Mouse (Mus musculus): ENCODE measurements around the gene Castor2.

The Castor2 gene

DNA sequence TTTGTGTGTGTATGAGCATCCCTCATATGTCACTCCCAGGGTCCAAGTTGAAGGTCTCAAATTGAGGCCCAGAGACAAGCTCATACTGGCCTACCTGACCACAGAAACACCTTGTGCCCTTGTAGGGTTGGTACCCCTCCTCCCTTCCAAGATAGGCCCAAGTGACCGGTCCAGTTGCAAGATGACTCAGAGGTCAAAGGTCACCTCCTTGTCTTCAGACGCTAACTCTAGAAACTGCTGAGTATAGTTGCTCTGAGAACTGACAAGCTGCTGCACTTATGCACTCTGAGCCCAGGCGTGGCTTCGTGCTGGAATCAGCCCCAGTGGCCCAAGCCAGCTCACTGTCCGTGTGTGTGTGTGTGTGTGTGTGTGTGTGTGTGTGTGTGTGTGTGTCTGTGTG, 2.4 kb downstream of the Castor2 start:
- DNase-seq (ENCODE audit: low spot score in 2 of 2) = no peak

DNA sequence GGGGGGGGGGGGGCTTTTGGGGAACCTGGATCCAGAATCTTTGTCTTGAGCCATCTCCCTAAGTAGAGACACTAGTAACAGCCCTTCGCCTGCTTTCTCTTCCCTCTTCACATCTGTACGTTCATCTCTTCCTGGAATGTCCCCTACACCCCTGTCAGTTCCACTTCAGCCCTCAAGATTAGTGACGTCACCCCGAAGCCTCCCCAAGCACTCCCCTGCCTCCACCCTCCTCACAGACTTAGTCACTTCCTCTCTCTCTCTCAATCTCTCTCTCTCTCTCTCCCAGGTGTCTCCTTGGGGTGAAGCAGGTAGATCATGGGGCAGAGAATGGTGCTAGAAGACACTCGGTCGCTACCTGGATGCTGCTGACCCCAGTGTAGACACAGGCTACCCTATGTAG, 3.2 kb downstream of the Castor2 start:
- DNase-seq (ENCODE audit: low spot score in 2 of 2) = peak; percentile 8 to 17

DNA sequence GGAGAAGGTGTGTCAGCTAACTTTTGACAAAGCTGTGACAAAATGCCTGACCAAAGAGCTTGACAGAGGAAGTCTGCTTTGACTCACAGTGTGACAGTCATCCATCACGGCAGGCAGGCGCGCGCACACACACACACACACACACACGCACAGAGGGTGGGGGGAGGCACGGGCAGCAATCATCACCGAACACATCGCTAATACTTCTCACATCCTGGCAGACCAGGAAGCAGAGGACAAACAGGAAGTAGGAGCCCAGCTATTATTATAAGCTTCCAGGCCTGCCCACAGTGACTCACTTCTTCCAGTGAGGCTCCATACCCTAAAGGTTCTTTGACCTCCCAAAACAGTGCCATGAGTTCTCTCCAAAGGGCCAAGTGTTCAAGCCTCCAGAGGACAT, 6.3 kb downstream of the Castor2 start:
- DNase-seq (ENCODE audit: low spot score in 2 of 2) = no peak

DNA sequence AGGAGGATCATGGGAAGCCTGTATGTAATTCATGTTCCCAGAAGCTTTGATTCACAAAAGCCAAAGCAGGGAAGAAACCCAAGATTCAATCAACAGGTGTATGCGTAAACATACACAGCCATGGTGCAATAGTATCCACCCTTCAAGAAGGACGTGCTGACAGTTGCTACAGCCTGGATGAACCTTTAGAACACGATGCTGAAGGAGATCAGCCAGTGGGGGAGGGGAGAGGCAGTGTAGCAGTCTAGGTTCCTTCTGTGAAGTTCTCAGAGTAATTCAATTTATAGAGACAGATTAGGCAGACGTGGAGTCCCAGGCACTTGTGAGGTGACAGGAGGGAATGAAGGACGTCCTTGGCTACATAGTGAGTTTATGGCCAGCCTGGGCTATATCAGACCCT, 15.5 kb downstream of the Castor2 start:
- no peak for DNase-seq (ENCODE audit: low spot score in 2 of 2)

DNA sequence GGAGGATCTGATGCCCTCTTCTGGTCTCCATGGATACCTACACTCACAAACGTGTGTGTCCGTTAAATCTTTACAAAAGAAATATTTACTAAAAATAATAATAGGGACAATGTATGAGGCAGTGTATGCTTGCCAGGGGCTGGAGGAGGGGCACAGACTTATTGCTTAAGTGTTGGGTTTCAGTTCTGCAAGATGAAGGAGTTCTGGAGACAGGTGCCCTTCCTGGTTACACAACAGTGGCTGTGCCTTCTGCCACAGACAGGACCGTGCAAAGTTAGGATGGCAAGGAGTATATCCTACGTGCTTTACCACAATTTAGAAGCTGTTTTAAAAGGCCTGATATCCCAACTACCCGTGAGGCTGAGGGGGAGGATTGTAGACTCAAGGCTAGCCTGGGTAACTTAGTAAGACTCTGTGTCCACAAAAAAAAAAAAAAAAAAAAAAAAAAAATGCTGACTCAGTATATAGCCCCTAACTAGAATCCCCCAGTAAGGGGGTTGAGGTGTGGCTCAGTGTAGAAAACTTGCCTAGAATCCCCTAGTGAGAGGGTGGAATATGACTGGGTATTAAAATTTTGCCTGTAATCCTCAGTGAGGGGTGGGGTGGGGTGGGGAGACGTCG, 16.2 kb downstream of the Castor2 start:
- no peak for DNase-seq (ENCODE audit: low spot score in 2 of 2)

DNA sequence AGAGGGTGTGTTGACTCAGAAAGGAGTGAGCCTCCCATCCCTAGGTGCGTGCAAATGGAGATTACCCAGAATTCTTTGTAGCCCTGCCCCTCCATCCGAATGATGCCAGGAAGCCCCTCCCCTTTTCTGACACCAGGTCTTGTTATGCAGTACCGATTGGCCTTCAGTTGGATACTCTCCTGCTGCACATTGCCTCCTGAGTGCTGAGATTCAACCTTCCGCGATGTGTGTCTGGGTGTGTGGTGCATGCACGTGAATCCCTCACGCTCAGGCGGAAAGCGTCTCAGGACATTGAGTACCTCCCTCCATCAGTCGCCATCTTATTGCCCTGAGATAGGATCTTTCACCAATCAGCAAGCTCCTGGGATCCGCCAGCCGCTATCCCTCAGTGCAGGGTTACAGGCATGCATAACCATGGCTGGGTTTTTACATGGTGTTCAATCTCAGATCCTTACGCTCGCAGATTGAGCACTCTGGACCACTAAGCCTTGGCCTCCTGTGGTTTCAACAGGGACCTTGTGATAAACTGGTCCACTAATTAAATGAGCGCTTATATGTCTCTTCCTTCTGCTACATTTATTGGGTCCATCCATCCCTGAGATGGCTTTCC, 19.4 kb downstream of the Castor2 start:
- no peak for DNase-seq (ENCODE audit: low spot score in 2 of 2)

DNA sequence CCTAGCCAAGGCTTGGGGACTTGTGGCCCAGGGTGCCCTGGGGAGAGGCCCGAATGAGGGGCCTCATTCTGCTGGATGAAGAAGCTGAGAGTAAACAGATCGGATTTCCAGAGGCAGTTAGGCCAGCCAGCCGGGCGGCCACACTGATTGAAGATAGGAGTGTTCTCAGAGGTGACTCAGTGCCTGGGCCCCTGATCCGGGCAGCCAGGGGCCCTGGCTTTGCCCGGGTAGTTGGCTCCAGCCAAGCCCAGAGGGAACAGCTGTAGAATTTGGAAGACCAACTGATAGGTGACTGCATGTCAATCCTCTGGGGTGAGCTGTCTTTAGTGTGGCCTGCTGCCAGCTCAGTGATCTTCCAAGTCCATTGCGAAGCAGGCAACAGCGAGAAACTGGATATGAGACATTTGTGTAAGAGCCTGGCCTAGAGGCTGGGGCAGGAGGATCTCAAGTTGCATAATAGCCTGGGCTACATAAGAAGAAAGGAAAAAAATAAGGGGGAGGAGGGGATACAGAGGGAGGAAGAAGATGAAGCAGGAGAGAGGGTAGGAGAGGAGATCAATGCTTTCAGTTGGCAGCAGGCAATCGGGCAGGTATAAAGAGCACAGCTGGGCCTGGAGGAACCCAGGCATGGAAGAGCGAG, 20.1 kb downstream of the Castor2 start:
- no peak for DNase-seq (ENCODE audit: low spot score in 2 of 2)

DNA sequence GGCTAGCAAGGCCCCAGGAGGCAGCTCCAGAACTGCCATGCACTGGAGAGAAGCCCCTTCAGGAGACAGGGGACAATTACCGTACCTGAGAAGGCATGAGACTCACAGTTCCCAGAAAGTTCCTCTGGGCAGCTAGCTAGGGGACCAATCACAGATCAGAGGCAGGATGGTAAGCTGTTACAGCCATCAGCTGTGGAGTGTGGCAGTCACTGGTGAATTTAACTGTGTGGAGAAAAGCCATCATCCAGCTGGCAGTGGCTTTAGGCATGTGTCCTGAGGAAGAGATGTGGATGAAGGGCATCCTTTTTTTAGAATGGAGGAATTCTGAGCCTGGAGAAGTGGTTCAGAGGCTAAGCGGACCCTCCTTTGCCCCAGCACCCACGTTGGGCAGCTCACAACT, 20.6 kb downstream of the Castor2 start:
- DNase-seq (ENCODE audit: low spot score in 2 of 2) = no peak

DNA sequence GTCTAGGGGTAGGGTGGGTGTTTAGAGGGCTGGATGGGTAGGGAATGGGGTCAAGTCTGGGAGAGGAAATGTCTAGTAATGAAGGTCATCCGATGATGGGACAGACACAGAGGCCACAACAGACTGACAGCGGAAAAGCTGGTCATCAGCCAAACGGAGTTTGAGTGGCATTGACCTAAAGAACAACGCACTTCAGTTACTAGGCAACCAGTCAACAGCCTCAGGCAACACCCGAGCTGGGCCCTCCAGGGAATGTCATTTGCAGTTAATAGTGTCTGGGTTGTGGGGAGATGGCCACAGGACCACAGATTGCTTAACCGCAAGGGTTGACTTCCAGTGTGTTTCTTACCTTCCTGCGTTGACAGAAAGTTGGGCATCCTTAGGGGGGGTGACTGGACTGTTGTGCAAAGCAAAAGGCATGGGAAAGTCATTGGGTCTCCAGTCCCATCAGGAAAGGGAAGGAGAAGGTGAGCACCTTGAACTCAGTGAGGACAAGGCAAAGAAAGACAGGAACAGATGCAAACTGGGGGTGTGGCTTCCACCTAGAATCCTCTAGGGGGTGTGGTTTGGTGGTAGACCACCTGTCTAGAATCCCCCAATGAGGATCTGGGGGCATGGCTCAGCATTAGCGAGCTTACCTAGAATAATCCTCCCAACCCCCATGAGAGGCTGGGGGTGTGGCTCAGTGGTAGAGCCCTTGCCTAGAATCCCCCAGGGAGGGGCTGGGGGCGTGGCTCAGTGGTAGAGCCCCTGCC, 21.8 kb downstream of the Castor2 start:
- DNase-seq (ENCODE audit: low spot score in 2 of 2) = no peak

DNA sequence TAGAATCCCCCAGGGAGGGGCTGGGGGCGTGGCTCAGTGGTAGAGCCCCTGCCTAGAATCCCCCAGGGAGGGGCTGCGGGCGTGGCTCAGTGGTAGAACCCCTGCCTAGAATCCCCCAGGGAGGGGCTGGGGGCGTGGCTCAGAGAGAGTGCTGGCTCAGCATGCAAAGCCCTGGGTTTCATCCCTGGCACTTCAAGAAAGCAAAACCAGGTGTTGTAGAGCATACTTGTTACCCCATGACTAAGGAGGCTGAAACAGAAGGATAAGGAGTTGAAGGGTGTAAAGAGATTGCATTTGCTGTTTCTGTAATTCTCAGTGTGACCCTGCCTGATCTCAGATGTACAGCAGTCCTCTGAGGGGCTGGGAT, 22.4 kb downstream of the Castor2 start:
- DNase-seq (ENCODE audit: low spot score in 2 of 2) = no peak

DNA sequence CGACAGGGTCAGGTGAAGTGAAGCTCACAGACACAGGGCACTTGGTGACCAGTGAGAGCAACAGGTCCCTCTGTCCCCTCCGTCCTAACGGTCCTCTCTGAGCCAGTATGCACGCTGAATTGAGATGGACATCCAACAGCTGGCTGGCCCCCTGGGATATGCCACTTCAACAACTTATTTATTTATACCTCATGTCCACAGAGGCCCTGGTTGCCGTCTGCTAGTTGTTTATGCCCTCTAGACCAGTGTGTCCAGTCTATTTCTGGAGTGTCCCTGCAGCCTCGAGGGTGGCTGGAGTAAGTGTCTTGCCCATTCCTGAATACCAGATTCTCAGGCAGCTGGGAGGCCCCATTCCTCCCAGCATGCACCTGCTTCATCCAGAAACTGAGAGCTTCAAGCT, 24.3 kb downstream of the Castor2 start:
- no peak for DNase-seq (ENCODE audit: low spot score in 2 of 2)

DNA sequence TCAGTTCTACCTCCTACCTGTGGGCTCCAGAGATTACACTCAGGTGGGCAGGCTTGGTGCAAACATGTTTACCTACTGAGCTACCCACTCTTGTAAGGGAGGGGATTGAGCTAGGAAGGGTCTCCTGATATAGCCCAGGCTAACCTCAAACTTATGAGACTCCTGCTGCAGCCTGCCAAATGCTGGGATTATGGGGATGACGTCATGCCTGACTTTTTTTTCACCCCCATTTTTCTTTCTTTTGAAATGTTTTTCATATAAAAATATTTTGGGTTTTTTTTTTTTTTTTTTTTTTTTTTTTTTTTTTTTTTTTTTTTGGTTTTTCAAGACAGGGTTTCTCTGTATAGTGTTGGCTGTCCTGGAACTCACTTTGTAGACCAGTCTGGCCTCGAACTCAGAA, 26.7 kb downstream of the Castor2 start:
- DNase-seq (ENCODE audit: low spot score in 2 of 2) = no peak

DNA sequence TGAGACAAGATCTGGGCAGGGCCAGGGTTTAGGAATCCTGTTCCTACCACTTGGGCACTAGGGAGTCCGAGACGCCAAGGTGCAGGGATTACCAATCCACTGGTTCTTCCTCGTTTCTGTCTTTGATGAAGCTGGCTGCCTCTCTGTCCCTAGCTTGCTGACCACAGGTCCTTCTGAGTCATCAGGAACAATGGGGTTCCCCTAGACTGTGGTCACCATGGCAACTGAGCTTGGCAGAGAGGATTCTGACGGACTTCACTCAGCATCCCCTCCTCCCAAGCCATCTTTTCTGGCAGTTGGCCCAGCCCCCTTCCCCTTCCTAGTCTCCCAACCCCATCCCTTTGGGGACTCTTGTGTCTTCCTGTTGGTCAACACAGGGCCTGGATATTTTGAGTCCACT, 32.1 kb downstream of the Castor2 start:
- no peak for DNase-seq (ENCODE audit: low spot score in 2 of 2)

DNA sequence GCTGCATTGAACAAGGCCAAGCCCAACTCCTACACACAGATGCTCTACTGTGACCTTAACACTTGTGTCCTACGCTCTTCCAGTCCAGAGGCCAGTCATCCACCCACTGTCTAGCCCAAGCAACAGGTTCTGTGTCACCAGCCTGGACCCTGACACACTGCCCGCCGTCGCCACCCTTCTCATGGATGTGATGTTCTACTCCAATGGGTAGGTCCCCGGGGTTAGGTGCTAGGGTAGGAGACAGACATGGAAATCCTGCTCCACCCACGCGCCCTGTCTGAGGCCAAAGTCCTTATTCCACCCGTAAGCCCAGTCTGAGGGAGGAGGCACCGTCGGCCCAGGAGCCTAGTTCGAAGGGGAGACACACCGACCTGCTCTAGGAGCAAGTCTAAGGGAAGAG, 36.5 kb downstream of the Castor2 start:
- DNase-seq (ENCODE audit: low spot score in 2 of 2) = no peak

DNA sequence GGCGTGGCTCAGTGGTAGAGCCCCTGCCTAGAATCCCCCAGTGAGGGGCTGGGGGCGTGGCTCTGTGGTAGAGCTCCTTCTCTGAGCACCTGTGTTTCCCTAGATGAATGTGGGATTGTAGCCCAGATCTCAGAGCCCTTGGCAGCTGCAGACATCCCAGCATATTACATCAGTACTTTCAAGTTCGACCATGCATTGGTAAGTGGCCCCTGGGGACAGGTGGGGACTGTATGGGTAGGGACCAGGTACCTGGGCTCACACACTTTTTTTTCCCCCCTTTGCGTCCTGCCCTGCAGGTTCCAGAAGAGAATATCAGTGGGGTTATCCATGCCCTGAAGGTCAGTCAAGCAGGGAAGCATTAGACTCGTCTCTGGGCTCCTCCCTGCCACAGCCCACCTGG, 38.4 kb downstream of the Castor2 start:
- no peak for DNase-seq (ENCODE audit: low spot score in 2 of 2)

DNA sequence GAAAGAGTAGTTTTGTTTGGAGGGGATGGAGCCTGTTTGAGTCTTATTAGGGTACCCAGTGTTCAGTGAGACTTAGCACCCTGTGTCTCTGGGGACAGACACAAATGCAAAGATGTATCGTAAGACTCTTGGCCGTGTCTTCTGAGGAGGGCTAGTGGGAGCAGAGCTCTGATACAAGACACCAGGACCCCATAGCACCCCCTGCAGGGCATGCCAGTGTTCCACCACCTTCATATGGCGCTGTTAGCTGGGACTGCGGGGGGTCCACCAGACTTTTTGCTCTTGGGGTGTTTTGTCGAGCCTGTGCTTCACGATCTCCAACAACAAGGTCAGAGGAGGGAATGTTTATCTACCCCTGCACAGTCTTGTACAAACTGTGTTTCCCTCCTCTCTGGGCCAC, 39.9 kb downstream of the Castor2 start:
- DNase-seq (ENCODE audit: low spot score in 2 of 2) = no peak

DNA sequence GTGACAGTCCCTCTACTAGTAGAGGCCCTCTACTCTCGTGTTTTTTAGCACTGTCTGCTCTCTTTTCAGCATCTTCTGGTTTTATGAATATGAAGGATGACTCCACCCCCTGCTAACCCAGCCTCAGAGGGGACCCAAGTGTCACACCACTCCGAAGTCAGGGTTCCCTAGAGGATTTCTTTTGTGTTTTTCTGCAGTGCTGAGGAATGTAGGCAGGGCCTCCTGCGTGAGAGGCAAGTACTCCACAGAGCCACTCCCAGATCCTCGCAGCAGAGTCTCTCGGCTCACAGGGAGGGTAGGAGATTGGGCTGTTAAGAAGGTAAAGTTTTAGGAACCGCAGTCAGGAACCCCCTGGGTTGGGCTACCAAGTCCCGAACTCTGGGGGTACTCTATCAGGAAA, 41.7 kb downstream of the Castor2 start:
- DNase-seq (ENCODE audit: low spot score in 2 of 2) = no peak

DNA sequence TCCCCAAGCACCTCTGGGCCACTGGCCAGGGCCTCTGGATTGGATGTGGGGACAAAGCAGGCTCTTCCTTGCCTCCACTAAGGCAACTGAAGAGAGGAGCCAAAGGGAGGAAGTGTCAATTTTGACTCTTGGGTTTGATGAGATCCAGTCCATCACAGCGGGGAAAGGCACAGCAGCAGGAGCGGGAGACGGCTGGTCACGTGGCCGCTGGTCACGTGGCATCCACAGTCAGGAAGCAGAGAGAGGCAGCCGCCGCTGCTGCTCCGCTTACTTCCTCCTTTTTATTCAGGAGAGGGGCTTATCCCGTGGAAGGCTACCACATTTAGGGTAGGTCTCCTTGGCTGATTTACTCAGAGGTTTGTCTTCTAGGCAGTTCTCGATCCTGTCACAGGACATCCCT, 42.9 kb downstream of the Castor2 start:
- DNase-seq (ENCODE audit: low spot score in 2 of 2) = no peak

DNA sequence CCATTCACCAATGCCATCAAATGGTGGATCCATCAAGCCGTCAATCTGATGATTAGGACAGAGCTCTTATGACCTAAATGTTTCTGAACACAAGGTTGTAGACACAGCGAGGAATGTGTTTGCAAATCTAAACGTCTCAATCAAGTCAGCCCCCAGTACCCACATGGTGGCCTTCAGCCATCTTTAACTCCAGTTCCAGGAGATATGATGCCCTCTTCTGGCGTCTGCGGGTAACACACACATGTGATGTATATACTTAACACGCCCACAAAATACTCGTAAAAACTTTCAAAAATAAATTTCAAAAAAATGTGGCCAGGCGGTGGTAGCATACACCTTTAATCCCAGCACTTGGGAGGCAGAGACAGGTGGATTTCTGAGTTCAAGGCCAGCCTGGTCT, 45.5 kb downstream of the Castor2 start:
- no peak for DNase-seq (ENCODE audit: low spot score in 2 of 2)

DNA sequence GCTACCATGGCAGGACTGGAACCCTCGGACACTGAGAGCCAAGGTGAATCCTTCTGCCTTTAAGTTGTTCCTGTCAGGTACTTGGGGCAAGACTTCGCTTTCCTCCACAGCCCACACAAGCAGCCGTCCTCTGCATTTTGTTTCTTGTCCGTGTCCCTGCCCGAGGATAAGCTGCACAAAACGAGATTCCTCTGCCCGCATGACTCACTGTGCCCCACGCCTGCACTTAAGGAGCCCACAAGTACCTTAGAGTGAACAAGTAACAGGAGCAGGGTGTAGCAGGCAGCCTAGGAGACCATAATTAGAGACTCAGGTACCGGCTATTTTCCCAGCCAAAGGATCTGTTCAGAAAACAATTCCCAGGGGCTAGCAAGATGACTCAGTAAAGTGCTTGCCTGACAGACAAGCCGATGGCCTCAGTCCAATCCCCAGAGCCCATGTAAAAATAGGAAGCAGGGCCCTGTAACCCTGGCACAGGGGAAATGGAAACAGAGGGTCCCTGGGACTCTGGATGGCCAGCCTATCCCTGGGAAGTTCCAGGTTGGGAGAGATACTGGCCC, 47.8 kb downstream of the Castor2 start:
- DNase-seq (ENCODE audit: low spot score in 2 of 2) = no peak

DNA sequence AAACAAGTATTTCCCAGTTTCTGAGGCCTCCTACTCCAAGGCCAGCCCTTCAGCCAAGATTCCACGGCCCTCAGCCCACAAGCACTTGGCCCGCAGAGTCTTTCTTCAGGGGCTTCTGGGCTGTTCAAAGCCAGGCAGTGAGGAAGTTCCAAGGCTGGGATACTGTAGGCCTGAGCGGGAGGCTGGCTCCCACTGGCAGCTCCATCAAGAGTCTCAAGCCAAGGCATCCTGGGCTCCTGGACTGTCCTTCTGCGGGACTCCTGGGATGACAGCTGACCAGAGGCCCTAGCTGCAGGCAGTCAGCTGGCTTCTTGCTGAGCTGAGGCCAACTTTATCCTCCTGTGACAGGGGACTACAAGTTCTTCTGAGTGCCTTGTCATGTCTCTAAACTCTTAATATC, 48.6 kb downstream of the Castor2 start:
- DNase-seq (ENCODE audit: low spot score in 2 of 2) = no peak

DNA sequence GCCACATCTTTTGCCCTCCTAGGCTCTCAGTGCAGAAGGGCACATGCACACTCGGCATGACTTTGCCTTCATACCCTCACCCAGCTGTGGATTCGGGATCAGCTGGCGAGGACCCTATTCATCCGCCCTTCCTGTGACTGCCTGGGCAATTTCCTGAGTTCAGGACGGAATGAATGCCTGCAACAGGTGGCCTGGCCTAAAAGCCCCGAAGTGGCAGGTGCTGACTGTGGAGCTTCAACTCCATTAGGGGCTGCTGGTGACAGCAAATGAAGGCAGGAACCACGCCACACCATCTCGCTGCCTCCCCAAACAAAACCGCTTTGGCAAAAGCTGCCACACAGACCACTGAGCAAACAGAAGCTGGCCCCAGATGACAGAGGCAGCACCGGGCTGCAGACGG, 52.4 kb downstream of the Castor2 start:
- no peak for DNase-seq (ENCODE audit: low spot score in 2 of 2)
